Comparison of ENCODE assay signal across 21 mouse cellular contexts in genomic region chr10:44447001-44447400, GRCm38 (mm10).
DNase-seq lines count a peak whose midpoint lies in the region; ATAC-seq and TF ChIP-seq lines count a peak whose summit lies in the region.
"Had no signal": no experiment of that assay in that cellular context is flagged by ENCODE, and none has a peak within 500 bp of the region (broad histone marks: within the 10 kb centered on the region; RNA-seq: fewer than 3 reads in every experiment).

No protein-coding gene starts in this region.

- no peak for ATAC-seq in lung, postnatal 0 days
- peak; percentile 7; the same call in 1 of the 2 replicates for ATAC-seq in intestine, embryonic 15.5 days
- ATAC-seq in stomach, embryonic 15.5 days (ENCODE audit: insufficient read depth, low FRiP score, low read depth) = no peak; the same call in 1 of the 2 replicates
- ATAC-seq: forebrain, embryonic 15.5 days had no signal

- no peaks in the 10 kb centered on the region for H3K9me3 ChIP-seq in lung, postnatal 0 days (ENCODE audit: low read length)
- H3K9me3 ChIP-seq in intestine, embryonic 15.5 days = no peaks in the 10 kb centered on the region
- no peaks in the 10 kb centered on the region for H3K9me3 ChIP-seq in stomach, embryonic 15.5 days
- H3K9me3 ChIP-seq: embryonic facial prominence, embryonic 15.5 days; forebrain, embryonic 10.5 days; forebrain, embryonic 15.5 days; G1E; hindbrain, embryonic 12.5 days had no signal

- H3K27me3 ChIP-seq in lung, postnatal 0 days (replicated peaks; ENCODE audit: insufficient read depth, low read length) = no peaks in the 10 kb centered on the region
- no peaks in the 10 kb centered on the region for H3K27me3 ChIP-seq in intestine, embryonic 15.5 days (replicated peaks)
- no peaks in the 10 kb centered on the region for H3K27me3 ChIP-seq in stomach, embryonic 15.5 days (replicated peaks)
- H3K27me3 ChIP-seq: embryonic facial prominence, embryonic 15.5 days; forebrain, embryonic 15.5 days; hindbrain, embryonic 12.5 days had no signal

- 82% methylated on average over 10 of the region's 10 CpGs for WGBS in lung, postnatal 0 days
- 78% methylated on average over 10 of the region's 10 CpGs for WGBS in intestine, embryonic 15.5 days
- 79% methylated on average over 10 of the region's 10 CpGs for WGBS in stomach, embryonic 15.5 days

- TF ChIP-seq EP300 in lung, postnatal 0 days (IDR thresholded peaks at IDR 0.05) = no peak

- H3K4me2 ChIP-seq in lung, postnatal 0 days (replicated peaks; ENCODE audit: low read depth, low read length) = no peak overlapping the region
- 0 out of 2 replicates have a peak overlapping the region, but pooled peaks have one; percentile 50 for H3K4me2 ChIP-seq in intestine, embryonic 15.5 days (replicated peaks)
- H3K4me2 ChIP-seq in stomach, embryonic 15.5 days = no peak overlapping the region
- H3K4me2 ChIP-seq: embryonic facial prominence, embryonic 15.5 days; forebrain, embryonic 15.5 days; hindbrain, embryonic 12.5 days had no signal

- H3K4me1 ChIP-seq in lung, postnatal 0 days (ENCODE audit: insufficient read depth, low read depth, low read length) = peaks cover 4% of the 10 kb centered on the region; the same call in 1 of the 2 replicates
- H3K4me1 ChIP-seq in intestine, embryonic 15.5 days (replicated peaks) = peaks cover 12% of the 10 kb centered on the region; the same call in 1 of the 2 replicates
- peaks cover 7% of the 10 kb centered on the region; the same call in 1 of the 2 replicates for H3K4me1 ChIP-seq in stomach, embryonic 15.5 days
- H3K4me1 ChIP-seq: embryonic facial prominence, embryonic 15.5 days; hindbrain, embryonic 12.5 days had no signal

- H3K36me3 ChIP-seq in lung, postnatal 0 days (ENCODE audit: insufficient read depth, low read length) = no peaks in the 10 kb centered on the region
- no peaks in the 10 kb centered on the region for H3K36me3 ChIP-seq in intestine, embryonic 15.5 days
- H3K36me3 ChIP-seq in stomach, embryonic 15.5 days = no peaks in the 10 kb centered on the region
- H3K36me3 ChIP-seq: embryonic facial prominence, embryonic 15.5 days; forebrain, embryonic 10.5 days; forebrain, embryonic 15.5 days; hindbrain, embryonic 12.5 days had no signal

- peak overlapping the region; percentile 57; the same call in 1 of the 2 replicates for H3K27ac ChIP-seq in lung, postnatal 0 days (ENCODE audit: low read length)
- H3K27ac ChIP-seq in intestine, embryonic 15.5 days = peak overlapping the region; percentile 28; the same call in 1 of the 2 replicates
- peak overlapping the region; percentile 73 for H3K27ac ChIP-seq in stomach, embryonic 15.5 days
- H3K27ac ChIP-seq: embryonic facial prominence, embryonic 15.5 days; forebrain, embryonic 10.5 days; forebrain, embryonic 15.5 days; hindbrain, embryonic 12.5 days had no signal

- no peak for DNase-seq in lung, postnatal 0 days (ENCODE audit: low spot score)
- DNase-seq in lung, postnatal 10 days = no peak
- no peak for DNase-seq in kidney, adult 8-10 months
- DNase-seq in thymus, adult 18-20 months = no peak
- DNase-seq in testis, postnatal 10 days (ENCODE audit: low spot score) = no peak
- DNase-seq: adrenal gland, adult 8-10 months; adrenal gland, postnatal 36 days; cerebellum, adult 8-10 months; cerebellum, postnatal 14 days; embryo, embryonic 11 days; gastrocnemius, postnatal 36 days; heart, postnatal 10 days; heart, postnatal 4 days had no signal

- no peak for TF ChIP-seq CTCF in lung, postnatal 0 days (IDR thresholded peaks at IDR 0.05)

- no peak overlapping the region for H3K9ac ChIP-seq in lung, postnatal 0 days (replicated peaks; ENCODE audit: low read depth)
- no peak overlapping the region for H3K9ac ChIP-seq in intestine, embryonic 15.5 days
- H3K9ac ChIP-seq in stomach, embryonic 15.5 days = no peak overlapping the region
- H3K9ac ChIP-seq: embryonic facial prominence, embryonic 15.5 days; forebrain, embryonic 15.5 days; hindbrain, embryonic 12.5 days had no signal

- H3K4me3 ChIP-seq in lung, postnatal 0 days (ENCODE audit: low read depth, low read length) = no peak overlapping the region
- no peak overlapping the region for H3K4me3 ChIP-seq in intestine, embryonic 15.5 days (replicated peaks)
- no peak overlapping the region for H3K4me3 ChIP-seq in stomach, embryonic 15.5 days (replicated peaks)
- H3K4me3 ChIP-seq: embryonic facial prominence, embryonic 15.5 days; erythroblast, embryonic 14.5 days; forebrain, embryonic 10.5 days; forebrain, embryonic 15.5 days; hindbrain, embryonic 12.5 days had no signal
